Mouse (Mus musculus) hindbrain, embryonic 13.5 days (tissue): Measurements from ENCODE around the gene Rpl22. TPM values are rescaled to one million over a fixed set of nuclear protein-coding genes. Genes with fewer than 3 reads are reported as not detected.

ENCODE experiments used
- ATAC-seq: fragments of 200-750 bp; cut with Nextera tagmentation; 2 replicates; pipeline ENCODE4 v1.8.0; 2017; ENCODE audit warnings: moderate TSS enrichment; ENCODE audit not compliant: low FRiP score
- H3K27ac ChIP-seq: fragments of 300-500 bp; sonication (generic); 2 replicates; pipeline ENCODE4 v1.5.1; 2015; ENCODE audit warnings: inconsistent platforms, mild to moderate bottlenecking, moderate library complexity
- H3K27me3 ChIP-seq: fragments of 300-500 bp; sonication (generic); 2 replicates; pipeline ENCODE4 v1.6.1; 2015; ENCODE audit warnings: mild to moderate bottlenecking, inconsistent platforms
- H3K36me3 ChIP-seq: fragments of 300-500 bp; sonication (generic); 2 replicates; pipeline ENCODE4 v1.6.1; 2015; ENCODE audit warnings: mild to moderate bottlenecking, inconsistent platforms
- H3K4me1 ChIP-seq: fragments of 300-500 bp; sonication (generic); replicated peaks from 2 replicates; pipeline ENCODE4 v1.6.1; 2015; ENCODE audit warnings: inconsistent platforms
- H3K4me2 ChIP-seq: fragments of 300-500 bp; sonication (generic); 2 replicates; pipeline ENCODE4 v1.6.1; 2015; ENCODE audit warnings: inconsistent platforms, mild to moderate bottlenecking, moderate library complexity
- H3K4me3 ChIP-seq: fragments of 300-500 bp; sonication (generic); 2 replicates; pipeline ENCODE4 v1.5.1; 2015; ENCODE audit warnings: mild to moderate bottlenecking, inconsistent platforms
- H3K9ac ChIP-seq: fragments of 300-500 bp; sonication (generic); 2 replicates; pipeline ENCODE4 v1.6.1; 2015; ENCODE audit warnings: mild to moderate bottlenecking, inconsistent platforms
- H3K9me3 ChIP-seq: fragments of 300-500 bp; sonication (generic); 2 replicates; pipeline ENCODE4 v1.6.1; 2016; ENCODE audit warnings: inconsistent platforms
- WGBS: fragments of 180-500 bp; shearing (Covaris S2); methylation state at CpG from one replicate; pipeline ENCODE4 v1.1.7; 2015; 5-methylcytosine and 5-hydroxymethylcytosine counted together
- polyA plus RNA-seq: library from polyadenylated mRNA; unstranded; fragments of >200 nt; fragmentation: Nextera tagmentation; extraction: Ambion mirVana; gene quantifications from 2 replicates; pipeline ENCODE4 v1.2.1, GENCODE M21; 2015

Gene Rpl22
- polyA plus RNA-seq, 1 experiment from 2014 or later = 218 TPM

DNA sequence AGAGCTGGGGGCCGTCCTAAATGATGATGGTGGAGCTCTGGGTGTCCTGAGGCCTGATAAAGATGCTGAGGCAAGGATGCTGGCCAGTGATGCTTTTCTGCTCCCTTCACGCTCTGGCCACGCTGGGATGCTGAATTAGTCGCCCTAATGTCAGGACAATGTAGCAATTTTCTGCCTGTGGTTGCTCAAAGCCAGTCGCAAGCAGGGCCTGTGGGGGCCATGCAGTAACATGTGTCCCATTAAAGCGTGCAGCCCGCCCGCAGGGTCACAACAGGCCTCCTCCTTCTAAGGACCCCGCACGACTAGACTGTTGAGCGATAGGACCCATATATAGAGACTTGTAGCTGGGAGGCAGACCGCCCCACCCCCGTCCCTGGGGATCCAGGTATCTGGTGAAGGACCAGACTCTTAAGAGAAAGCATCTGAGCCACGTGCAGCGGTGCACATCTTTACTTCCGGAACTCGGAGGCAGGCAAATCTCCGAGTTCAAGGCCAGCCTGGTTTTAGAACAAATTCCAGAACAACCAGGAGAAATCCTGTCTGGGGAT, 37.1 kb upstream of the Rpl22 start:
- no peaks in the 10 kb centered on the region for H3K36me3 ChIP-seq
- H3K9ac ChIP-seq = no peak overlapping the region
- no peak overlapping the region for H3K4me3 ChIP-seq
- peaks cover 97% of the 10 kb centered on the region for H3K27me3 ChIP-seq
- ATAC-seq = no peak
- WGBS = 28% methylated on average over 18 of the region's 18 CpGs
- H3K4me2 ChIP-seq = no peak overlapping the region
- peaks cover 71% of the 10 kb centered on the region for H3K4me1 ChIP-seq
- no peaks in the 10 kb centered on the region for H3K9me3 ChIP-seq
- no peak overlapping the region for H3K27ac ChIP-seq

DNA sequence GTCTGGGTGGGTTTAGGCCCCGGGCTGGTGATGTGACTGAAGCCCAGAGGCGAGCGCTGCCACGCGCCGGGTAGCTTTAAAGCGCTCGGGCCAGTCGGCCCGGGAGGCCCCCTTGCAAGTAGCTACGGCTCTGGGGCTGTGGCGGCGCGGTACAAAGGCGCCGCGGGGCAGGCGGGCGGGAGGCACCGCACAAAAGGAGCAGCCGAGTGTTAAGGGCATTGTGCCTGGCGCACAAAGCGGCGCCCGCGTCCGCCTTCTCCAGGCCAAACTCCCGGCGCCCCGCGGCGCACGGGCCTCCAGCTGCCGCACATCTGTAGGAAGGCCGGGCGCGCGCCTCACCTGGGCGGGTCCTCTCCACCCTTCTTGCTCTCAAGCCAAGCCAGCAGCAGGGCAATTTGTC, 35.2 kb upstream of the Rpl22 start:
- under 1% methylated on average over 38 of the region's 39 CpGs for WGBS
- H3K4me3 ChIP-seq = peak overlapping the region; percentile 32
- H3K9ac ChIP-seq = peak overlapping the region; percentile 67
- peaks cover 78% of the 10 kb centered on the region for H3K4me1 ChIP-seq
- H3K4me2 ChIP-seq = peak overlapping the region; percentile 57
- H3K27ac ChIP-seq = no peak overlapping the region
- peaks cover 97% of the 10 kb centered on the region for H3K27me3 ChIP-seq
- H3K9me3 ChIP-seq = no peaks in the 10 kb centered on the region
- ATAC-seq = 0 out of 2 replicates have a peak, but pooled peaks have one; percentile 12
- no peaks in the 10 kb centered on the region for H3K36me3 ChIP-seq

DNA sequence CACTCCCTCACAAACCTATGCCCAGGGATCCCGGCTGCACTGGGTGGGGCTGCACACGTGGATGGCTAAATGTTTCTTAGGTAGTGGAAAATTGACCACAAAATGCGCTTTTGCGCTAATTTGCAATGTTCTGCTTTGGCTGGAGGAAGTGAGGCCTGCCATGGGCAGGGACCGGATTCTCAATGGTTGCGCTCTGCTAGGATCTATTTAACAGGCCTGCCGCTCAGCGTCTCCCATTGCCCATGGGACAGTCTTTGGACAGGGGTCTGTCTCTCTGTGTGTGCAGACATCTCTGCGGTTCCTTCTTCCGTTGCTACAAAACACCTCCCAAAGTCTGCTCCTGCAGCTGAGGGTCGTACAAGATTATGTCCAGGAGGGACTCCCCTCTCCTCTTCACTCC, 34.6 kb upstream of the Rpl22 start:
- no peaks in the 10 kb centered on the region for H3K36me3 ChIP-seq
- no peak for ATAC-seq
- no peak overlapping the region for H3K27ac ChIP-seq
- peak overlapping the region; percentile 67; the same call in 1 of the 2 replicates for H3K9ac ChIP-seq
- WGBS = 7% methylated on average over 11 of the region's 11 CpGs
- no peaks in the 10 kb centered on the region for H3K9me3 ChIP-seq
- peaks cover 74% of the 10 kb centered on the region for H3K4me1 ChIP-seq
- peak overlapping the region; percentile 57 for H3K4me2 ChIP-seq
- peaks cover 97% of the 10 kb centered on the region for H3K27me3 ChIP-seq
- peak overlapping the region; percentile 32 for H3K4me3 ChIP-seq

DNA sequence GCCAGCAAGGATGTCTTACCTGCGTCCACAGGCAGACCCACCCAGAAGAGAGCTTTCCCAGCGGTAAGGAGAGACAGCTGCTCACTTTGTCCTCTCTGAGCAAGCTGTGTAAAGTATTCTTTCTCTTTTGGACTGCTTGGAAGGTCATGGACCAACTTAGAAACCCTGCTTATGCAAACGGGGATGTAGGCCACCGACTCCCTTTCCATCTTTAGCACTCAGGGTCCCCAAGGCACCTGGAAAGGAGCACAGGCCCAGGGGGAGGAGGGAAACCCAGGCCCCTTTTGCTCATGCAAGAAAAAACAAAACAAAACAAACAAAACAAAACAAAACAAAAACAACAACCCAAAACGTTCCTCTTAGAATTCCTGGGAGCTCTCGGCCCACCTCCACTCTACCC, 34.0 kb upstream of the Rpl22 start, which contains the start of gene Hes3:
Hes3 (minus strand) TSS at position 101 of the 400 bp plus-strand sequence.
- ATAC-seq = no peak
- Histone ChIP-seq H3K27me3 (peaks cover 93% of the 10 kb centered on the region), H3K4me2 (peak within 1 kb of the TSS; percentile 57), H3K36me3 (no peaks in the 10 kb centered on the region), H3K9ac (peak within 1 kb of the TSS; percentile 67), H3K4me1 (peaks cover 71% of the 10 kb centered on the region), H3K9me3 (no peaks in the 10 kb centered on the region), H3K27ac (peak within 1 kb of the TSS; percentile 44; the same call in 1 of the 2 replicates), H3K4me3 (peak within 1 kb of the TSS; percentile 32)
- WGBS = 9% methylated on average over 6 of the region's 6 CpGs

DNA sequence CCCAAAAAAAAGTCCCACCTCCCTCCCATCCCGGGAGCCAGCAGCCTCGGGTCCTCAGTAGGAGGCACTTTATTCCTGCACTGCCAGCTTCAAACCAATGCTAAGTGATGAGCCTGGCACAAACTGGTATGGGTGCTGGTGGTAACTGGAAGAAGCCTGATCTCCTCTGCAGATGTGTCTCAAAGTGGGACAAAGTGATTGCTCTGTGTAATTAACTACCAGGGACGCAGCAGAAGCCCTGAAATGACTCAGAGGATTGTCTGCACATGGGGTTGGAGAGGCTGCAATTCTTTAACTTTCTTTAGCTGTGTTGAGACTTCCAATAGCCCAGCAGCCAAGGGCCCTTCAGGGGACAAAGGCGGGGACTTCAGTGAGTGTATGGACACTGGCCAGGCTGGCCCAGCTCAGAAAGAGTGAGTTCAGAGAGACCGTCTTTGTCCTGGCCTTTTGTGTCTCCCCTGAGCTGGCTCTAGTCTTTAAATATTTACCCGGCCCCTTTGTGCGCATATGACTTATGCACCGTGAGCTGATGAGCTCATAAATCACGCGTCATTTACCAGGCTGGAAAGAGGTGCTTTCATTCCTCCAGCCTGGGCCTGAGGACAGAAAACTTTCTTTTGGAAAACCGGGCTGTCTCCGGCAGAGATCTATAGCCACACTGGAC, 33.3 kb upstream of the Rpl22 start:
- no peak for ATAC-seq
- Histone ChIP-seq H3K4me3 (no peak overlapping the region), H3K4me1 (peaks cover 66% of the 10 kb centered on the region), H3K9me3 (no peaks in the 10 kb centered on the region), H3K27ac (peak overlapping the region; percentile 44; the same call in 1 of the 2 replicates), H3K27me3 (peaks cover 86% of the 10 kb centered on the region), H3K9ac (no peak overlapping the region), H3K36me3 (no peaks in the 10 kb centered on the region), H3K4me2 (no peak overlapping the region)
- 8% methylated on average over 12 of the region's 12 CpGs for WGBS

DNA sequence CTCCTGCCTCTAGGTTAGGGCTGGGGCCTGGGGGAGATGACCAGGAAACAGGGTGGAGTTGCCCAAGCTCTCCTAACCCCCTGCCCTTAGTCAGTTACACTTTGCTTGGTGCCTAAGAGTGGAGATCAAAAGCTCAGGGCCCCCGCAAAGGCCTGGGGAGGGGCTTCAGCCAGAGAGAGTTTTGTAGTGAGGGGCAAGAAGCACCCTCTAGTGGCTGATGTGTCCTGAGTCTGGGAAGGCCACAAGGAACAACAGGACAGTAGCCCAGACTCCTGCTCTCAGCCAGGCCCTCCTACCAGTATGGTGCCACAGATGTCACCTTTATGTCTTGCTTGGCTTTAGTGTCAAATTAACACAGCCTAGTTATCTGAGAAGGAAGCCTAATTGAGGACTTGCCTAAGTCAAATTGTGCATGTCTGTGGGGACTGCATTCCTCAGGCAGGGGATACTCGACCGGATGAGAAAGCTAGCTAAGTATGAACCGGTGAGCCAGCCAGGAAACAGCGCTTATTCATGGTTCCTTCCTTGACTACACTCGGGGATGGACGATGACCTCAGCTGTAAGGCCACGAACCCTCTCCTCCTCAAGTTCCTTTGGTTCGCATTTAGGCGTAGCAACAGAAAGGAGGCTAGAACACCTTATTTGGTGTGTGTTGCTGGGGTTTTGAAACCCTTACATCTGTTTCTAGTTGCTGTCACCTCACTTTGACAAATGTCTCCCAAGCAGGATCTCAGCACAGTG, 31.2 kb upstream of the Rpl22 start:
- H3K4me2 ChIP-seq = no peak overlapping the region
- no peaks in the 10 kb centered on the region for H3K9me3 ChIP-seq
- no peak for ATAC-seq
- no peaks in the 10 kb centered on the region for H3K36me3 ChIP-seq
- H3K27me3 ChIP-seq = peaks cover 75% of the 10 kb centered on the region
- WGBS = 46% methylated on average over 10 of the region's 10 CpGs
- peaks cover 68% of the 10 kb centered on the region for H3K4me1 ChIP-seq
- no peak overlapping the region for H3K27ac ChIP-seq
- H3K9ac ChIP-seq = 0 out of 2 replicates have a peak overlapping the region, but pooled peaks have one; percentile 1
- H3K4me3 ChIP-seq = no peak overlapping the region

DNA sequence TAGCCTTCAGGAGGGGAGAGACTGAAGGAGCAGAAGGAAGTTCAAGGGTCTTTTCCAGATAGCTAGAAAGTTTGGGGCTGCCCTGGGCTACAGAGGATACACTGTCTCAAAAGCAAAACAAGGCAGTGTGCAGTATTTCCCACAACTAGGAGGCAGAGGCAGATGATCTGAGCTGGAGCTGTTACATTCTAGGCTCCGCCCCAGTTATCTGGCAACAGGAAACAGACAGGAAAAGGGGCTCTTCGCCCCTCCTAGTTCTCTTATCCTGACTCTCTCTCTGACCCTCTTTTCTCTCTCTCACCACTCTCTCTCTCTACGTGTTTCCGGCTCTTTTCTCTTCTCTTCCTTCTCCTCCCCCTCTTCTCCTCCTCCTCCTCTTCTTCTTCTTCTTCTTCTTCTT, 29.6 kb upstream of the Rpl22 start:
- 51% methylated on average over 4 of the region's 4 CpGs for WGBS
- Histone ChIP-seq H3K36me3 (peaks cover 14% of the 10 kb centered on the region), H3K27me3 (peaks cover 60% of the 10 kb centered on the region), H3K4me2 (no peak overlapping the region), H3K9me3 (no peaks in the 10 kb centered on the region), H3K27ac (no peak overlapping the region), H3K4me1 (peaks cover 56% of the 10 kb centered on the region), H3K4me3 (no peak overlapping the region), H3K9ac (no peak overlapping the region)
- no peak for ATAC-seq

DNA sequence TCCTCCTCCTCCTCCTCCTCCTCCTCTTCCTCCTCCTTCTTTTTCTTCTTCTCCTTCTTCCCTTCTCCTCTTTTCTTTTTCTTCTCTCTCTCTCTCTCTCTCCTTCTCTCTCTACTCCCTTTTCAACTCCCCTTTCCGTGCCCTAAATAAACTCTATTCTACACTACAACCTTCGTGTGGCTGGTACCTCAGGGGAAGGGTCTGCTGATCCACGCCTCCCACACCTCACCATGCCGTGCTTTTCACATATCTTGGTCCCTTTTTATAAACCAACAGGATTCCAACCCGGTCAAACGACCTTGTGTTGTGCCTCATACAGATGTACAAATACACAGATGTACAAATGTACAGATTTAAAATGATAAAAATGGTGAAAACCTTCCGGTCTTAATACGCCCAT, 29.2 kb upstream of the Rpl22 start:
- WGBS = 21% methylated on average over 8 of the region's 8 CpGs
- Histone ChIP-seq H3K9me3 (no peaks in the 10 kb centered on the region), H3K4me3 (peak overlapping the region; percentile 81), H3K4me1 (peaks cover 51% of the 10 kb centered on the region), H3K36me3 (peaks cover 19% of the 10 kb centered on the region), H3K9ac (0 out of 2 replicates have a peak overlapping the region, but pooled peaks have one; percentile 63), H3K27ac (no peak overlapping the region), H3K4me2 (peak overlapping the region; percentile 72), H3K27me3 (peaks cover 55% of the 10 kb centered on the region)
- ATAC-seq = no peak

DNA sequence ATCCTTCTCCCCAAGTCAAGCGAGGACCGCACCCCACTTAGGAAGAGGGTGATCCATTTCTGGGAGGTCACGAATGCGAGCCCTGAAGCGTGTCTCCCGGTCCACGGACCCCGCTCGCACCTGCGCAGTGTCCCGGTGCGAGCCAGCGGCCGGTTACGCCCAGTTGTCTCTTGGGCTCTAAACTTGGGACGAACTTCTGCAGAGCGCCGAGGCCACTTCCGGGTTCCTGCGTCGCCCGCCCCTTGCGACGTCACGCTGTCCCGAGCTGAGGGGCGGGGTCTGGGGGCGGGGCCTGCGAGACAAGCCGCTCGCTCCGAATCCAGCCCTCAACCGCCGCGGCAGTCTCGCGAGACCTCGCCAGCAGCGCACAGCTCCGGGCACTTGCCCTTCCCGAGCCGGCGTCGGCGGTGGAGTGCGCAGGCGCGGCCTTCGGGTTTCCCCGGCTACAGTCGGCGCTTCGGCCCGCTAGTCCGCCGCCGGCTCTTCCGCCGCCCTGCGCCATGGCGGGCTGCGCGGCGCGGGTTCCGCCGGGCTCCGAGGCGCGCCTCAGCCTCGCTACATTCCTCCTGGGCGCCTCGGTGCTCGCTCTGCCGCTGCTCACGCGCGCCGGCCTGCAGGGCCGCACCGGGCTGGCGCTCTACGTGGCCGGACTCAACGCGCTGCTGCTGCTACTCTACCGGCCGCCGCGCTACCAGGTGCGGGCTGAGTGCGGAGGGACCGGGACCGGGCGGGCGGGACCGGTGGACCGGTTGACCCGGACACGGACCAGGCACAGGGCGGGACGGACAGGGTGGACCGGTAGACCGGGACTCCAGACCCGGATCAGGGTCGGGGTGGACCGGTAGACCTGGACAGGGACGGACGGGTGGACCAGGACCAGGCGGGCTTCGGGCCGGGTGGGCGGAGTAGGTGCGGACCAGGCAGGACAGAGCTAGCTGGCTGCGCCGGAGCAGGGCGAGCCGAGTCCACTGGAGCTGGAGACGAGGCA, 28.4 kb upstream of the Rpl22 start, which contains the start of gene Icmt:
Icmt (plus strand) TSS at position 354 of the 988 bp plus-strand sequence.
- ATAC-seq = peak; percentile 92
- peak within 1 kb of the TSS; percentile 81 for H3K4me3 ChIP-seq
- peak within 1 kb of the TSS; percentile 98 for H3K9ac ChIP-seq
- peaks cover 47% of the 10 kb centered on the region for H3K27me3 ChIP-seq
- peak within 1 kb of the TSS; percentile 91 for H3K4me2 ChIP-seq
- WGBS = under 1% methylated on average over 118 of the region's 119 CpGs
- H3K36me3 ChIP-seq = peaks cover 27% of the 10 kb centered on the region
- H3K9me3 ChIP-seq = no peaks in the 10 kb centered on the region
- H3K27ac ChIP-seq = peak within 1 kb of the TSS; percentile 87
- H3K4me1 ChIP-seq = peaks cover 44% of the 10 kb centered on the region

DNA sequence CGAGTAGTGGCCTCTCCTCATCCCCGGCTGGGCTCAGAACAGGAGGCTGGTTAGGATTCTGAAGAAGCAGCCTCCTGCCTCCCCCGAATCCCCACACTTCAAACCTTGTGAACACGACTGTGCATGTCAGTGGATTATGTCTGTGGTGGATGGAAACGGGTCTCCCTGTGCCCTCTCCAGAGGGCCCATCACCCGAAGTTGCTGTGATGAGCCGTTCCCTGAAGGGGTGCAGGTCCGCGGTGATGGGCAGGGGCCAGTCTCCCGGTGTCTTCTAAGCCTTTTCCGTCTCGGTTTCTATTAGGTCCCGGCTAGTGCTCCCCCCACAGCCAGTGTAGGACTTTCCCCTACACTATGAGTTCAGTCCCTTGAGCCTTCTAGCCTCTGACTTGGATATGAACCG, 26.7 kb upstream of the Rpl22 start:
- peaks cover 31% of the 10 kb centered on the region for H3K27me3 ChIP-seq
- H3K36me3 ChIP-seq = peaks cover 43% of the 10 kb centered on the region
- WGBS = 84% methylated on average over 14 of the region's 14 CpGs
- ATAC-seq = no peak
- peaks cover 29% of the 10 kb centered on the region for H3K4me1 ChIP-seq
- no peak overlapping the region for H3K27ac ChIP-seq
- H3K4me2 ChIP-seq = peak overlapping the region; percentile 91
- H3K9me3 ChIP-seq = no peaks in the 10 kb centered on the region
- H3K4me3 ChIP-seq = 0 out of 2 replicates have a peak overlapping the region, but pooled peaks have one; percentile 81
- H3K9ac ChIP-seq = peak overlapping the region; percentile 98

DNA sequence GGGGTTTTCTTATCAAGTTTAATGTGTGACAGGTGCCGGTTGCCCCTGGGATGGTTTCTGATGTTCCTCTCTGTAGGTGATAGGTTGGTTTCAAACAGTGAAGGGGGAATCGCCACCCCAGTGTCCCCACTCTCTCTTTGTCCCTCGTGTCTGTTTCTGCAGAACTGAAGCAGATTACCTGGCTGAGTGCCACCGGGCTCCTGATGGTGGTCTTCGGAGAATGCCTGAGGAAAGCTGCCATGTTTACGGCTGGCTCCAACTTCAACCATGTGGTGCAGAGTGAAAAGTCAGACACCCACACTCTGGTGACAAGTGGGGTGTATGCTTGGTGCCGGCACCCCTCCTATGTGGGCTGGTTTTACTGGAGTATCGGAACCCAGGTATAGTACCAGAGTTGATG, 25.2 kb upstream of the Rpl22 start:
- no peak for ATAC-seq
- no peaks in the 10 kb centered on the region for H3K9me3 ChIP-seq

More for the DNA sequence above, 25.2 kb upstream of the Rpl22 start:
- Histone ChIP-seq H3K36me3 (peaks cover 55% of the 10 kb centered on the region), H3K27me3 (peaks cover 20% of the 10 kb centered on the region), H3K9ac (no peak overlapping the region), H3K4me3 (no peak overlapping the region), H3K27ac (no peak overlapping the region), H3K4me2 (no peak overlapping the region), H3K4me1 (peaks cover 25% of the 10 kb centered on the region)
- 96% methylated on average over 8 of the region's 8 CpGs for WGBS
